26 mouse cellular contexts compared by ENCODE assay signal in genomic region chr1:38291497-38291896, GRCm38 (mm10).
"Had no signal": no experiment of that assay in that cellular context is flagged by ENCODE, and none has a peak within 500 bp of the region (broad histone marks: within the 10 kb centered on the region; RNA-seq: fewer than 3 reads in every experiment).

No protein-coding gene starts in this region.

- H3K9me3 ChIP-seq: heart, embryonic 13.5 days; heart, embryonic 15.5 days; hindbrain, embryonic 13.5 days; hindbrain, embryonic 15.5 days; kidney, embryonic 15.5 days; limb, embryonic 10.5 days; limb, embryonic 12.5 days; liver, embryonic 13.5 days; liver, embryonic 15.5 days had no signal

- H3K36me3 ChIP-seq: heart, embryonic 13.5 days; heart, embryonic 15.5 days; hindbrain, embryonic 13.5 days; hindbrain, embryonic 15.5 days; kidney, embryonic 15.5 days; limb, embryonic 12.5 days; liver, embryonic 13.5 days; liver, embryonic 15.5 days had no signal

- ATAC-seq: hindbrain, postnatal 0 days; intestine, embryonic 16.5 days had no signal

- H3K27ac ChIP-seq: heart, adult 2 months; heart, embryonic 13.5 days; heart, embryonic 15.5 days; hindbrain, embryonic 13.5 days; hindbrain, embryonic 15.5 days; hindbrain, postnatal 0 days; kidney, embryonic 15.5 days; kidney, postnatal 0 days; left cerebral cortex, adult 2 months; limb, embryonic 10.5 days; limb, embryonic 12.5 days; liver, embryonic 13.5 days; liver, embryonic 15.5 days had no signal

- DNase-seq: gastrocnemius, postnatal 14 days; gastrocnemius, postnatal 36 days; heart, postnatal 14 days; kidney, adult 11 months; kidney, adult 2 months; kidney, adult 9 months; kidney, postnatal 14 days; kidney, postnatal 36 days; layer of hippocampus, adult 9-11 months; liver; liver, embryonic 13.5 days had no signal

- H3K4me1 ChIP-seq: kidney, embryonic 15.5 days; limb, embryonic 10.5 days; limb, embryonic 12.5 days; liver, embryonic 13.5 days; liver, embryonic 15.5 days had no signal

- H3K9ac ChIP-seq: heart, embryonic 13.5 days; heart, embryonic 15.5 days; hindbrain, embryonic 13.5 days; hindbrain, embryonic 15.5 days; kidney, embryonic 15.5 days; limb, embryonic 12.5 days; liver, embryonic 13.5 days; liver, embryonic 15.5 days had no signal

- H3K4me3 ChIP-seq: heart, adult 2 months; heart, embryonic 13.5 days; heart, embryonic 15.5 days; hindbrain, embryonic 13.5 days; hindbrain, embryonic 15.5 days; kidney, embryonic 15.5 days; left cerebral cortex, adult 2 months; limb, embryonic 10.5 days; limb, embryonic 12.5 days; liver, embryonic 13.5 days; liver, embryonic 15.5 days had no signal

- H3K4me2 ChIP-seq: heart, embryonic 11.5 days; heart, embryonic 13.5 days; heart, embryonic 15.5 days; hindbrain, embryonic 13.5 days; hindbrain, embryonic 15.5 days; kidney, embryonic 15.5 days; limb, embryonic 12.5 days; liver, embryonic 11.5 days; liver, embryonic 13.5 days; liver, embryonic 15.5 days had no signal

- H3K27me3 ChIP-seq: heart, embryonic 13.5 days; heart, embryonic 15.5 days; hindbrain, embryonic 13.5 days; hindbrain, embryonic 15.5 days; kidney, embryonic 15.5 days; limb, embryonic 12.5 days; liver, embryonic 13.5 days; liver, embryonic 15.5 days had no signal
